Mouse (Mus musculus) left cerebral cortex, adult 2 months (tissue): Measurements from ENCODE around the gene Rps23. TPM values are rescaled to one million over a fixed set of nuclear protein-coding genes. Genes with fewer than 3 reads are reported as not detected.
"Not testable (repeated sequence)": the region's sequence is repeated elsewhere in the genome, so short reads cannot be mapped to it uniquely, and the experiment has no call there.

Experiments
- DNase-seq, 2 experiments: peaks; one replicate each; pipeline ENCODE4 v3.0.0; 2021 to 2022; ENCODE audit warnings: low spot score in 2 of 2, mixed read lengths in 1 of 2; ENCODE audit errors: extremely low spot score in 1 of 2
- H3K27ac ChIP-seq: fragments of 200-600 bp; 2 replicates; pipeline ENCODE4 v1.8.1; 2022
- H3K4me3 ChIP-seq: fragments of 200-600 bp; 2 replicates; pipeline ENCODE4 v1.8.1; 2022
- CTCF ChIP-seq: fragments of 200-600 bp; IDR thresholded peaks from 2 replicates; pipeline ENCODE4 v1.8.1; 2022; ENCODE audit warnings: antibody characterized with exemption, mild to moderate bottlenecking, moderate library complexity
- intact Hi-C: fragments of 180-260 bp; cut with DNase I; formaldehyde crosslinking; loops from one replicate; pipeline ENCODE4 v1.15.1; 2025
- total RNA-seq, 2 experiments: library from RNA; stranded (reverse); gene quantifications; 2 replicates each; pipeline ENCODE4 v1.2.3; 2021

Gene Rps23
- total RNA-seq, 2 experiments from 2014 or later = 183 to 195 TPM

- peak in 1 of 2 experiments; percentile 31 for DNase-seq
- intact Hi-C loops = no loop called here
- peak overlapping the region; percentile 62 for H3K27ac ChIP-seq
- TF ChIP-seq CTCF = no peak
- peak overlapping the region; percentile 6; the same call in 1 of the 2 replicates for H3K4me3 ChIP-seq
Measured at GRCm38 (mm10) chr13:90912760-90913674, 9.7 kb upstream of the Rps23 start.

- Histone ChIP-seq H3K4me3 (0 out of 2 replicates have a peak overlapping the region, but pooled peaks have one; percentile 6), H3K27ac (peak overlapping the region; percentile 62)
- intact Hi-C loops = no loop called here
- no peak for TF ChIP-seq CTCF
- DNase-seq = peak in 1 of 2 experiments; percentile 29
Measured at GRCm38 (mm10) chr13:90913675-90914192, 9.0 kb upstream of the Rps23 start.

GRCm38 (mm10) chr13:90914721-90915120 is 8.0 kb upstream of the Rps23 start:
- Histone ChIP-seq H3K27ac (no peak overlapping the region), H3K4me3 (no peak overlapping the region)
- intact Hi-C loops = no loop called here
- DNase-seq = no peak
- TF ChIP-seq CTCF = no peak

GRCm38 (mm10) chr13:90923617-90924016 is 859 bp downstream of the Rps23 start:
- Histone ChIP-seq H3K4me3 (peak overlapping the region; percentile 74), H3K27ac (peak overlapping the region; percentile 99)
- intact Hi-C loops, DNase-seq: not testable (repeated sequence)

GRCm38 (mm10) chr13:90924072-90924471 is 1.3 kb downstream of the Rps23 start:
- Histone ChIP-seq H3K27ac (no peak overlapping the region), H3K4me3 (peak overlapping the region; percentile 74)
- no peak for DNase-seq
- no peak for TF ChIP-seq CTCF
- intact Hi-C loops = no loop called here

DNA sequence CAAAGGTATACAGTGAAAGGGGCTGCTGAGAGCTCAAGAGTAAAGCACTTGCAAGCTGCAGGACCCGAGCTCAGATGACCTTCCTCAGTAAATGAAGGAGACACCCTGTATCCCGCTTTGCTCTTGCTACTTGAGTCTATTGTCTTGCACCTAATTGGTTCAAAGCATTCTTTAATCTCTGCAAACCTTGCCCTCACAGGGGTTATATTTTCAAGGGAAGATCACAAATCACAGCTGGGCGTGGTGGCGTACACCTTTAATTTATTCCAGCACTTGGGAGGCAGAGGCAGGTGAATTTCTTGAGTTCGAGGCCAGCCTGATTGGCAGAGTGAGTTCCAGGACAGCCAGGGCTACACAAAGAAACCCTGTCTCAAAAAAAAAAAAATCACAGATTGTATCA is 2.4 kb downstream of the Rps23 start:
- no peak for DNase-seq
- Histone ChIP-seq H3K4me3 (no peak overlapping the region), H3K27ac (no peak overlapping the region)
- intact Hi-C loops = loop anchor here (5.0 kb wide), 3 partner anchors 537 to 882 kb away; partner anchors contain the start of genes Ssbp2 and Zcchc9
- TF ChIP-seq CTCF = no peak

GRCm38 (mm10) chr13:90926125-90926765 is 3.5 kb downstream of the Rps23 start:
- Histone ChIP-seq H3K27ac (no peak overlapping the region), H3K4me3 (no peak overlapping the region)
- intact Hi-C loops = loop anchor here (5.0 kb wide), 3 partner anchors 536 to 881 kb away; partner anchors contain the start of genes Ssbp2 and Zcchc9
- TF ChIP-seq CTCF = no peak
- no peak for DNase-seq

GRCm38 (mm10) chr13:90926938-90927633 is 4.3 kb downstream of the Rps23 start:
- H3K27ac ChIP-seq = no peak overlapping the region
- no peak for DNase-seq
- H3K4me3 ChIP-seq = no peak overlapping the region
- TF ChIP-seq CTCF = no peak
- intact Hi-C loops = loop anchor here (5.0 kb wide), 3 partner anchors 535 to 880 kb away; partner anchors contain the start of genes Ssbp2 and Zcchc9

- not testable (repeated sequence) for H3K27ac ChIP-seq, DNase-seq, H3K4me3 ChIP-seq
- intact Hi-C loops = loop anchor here (5.0 kb wide), 3 partner anchors 534 to 879 kb away; partner anchors contain the start of genes Ssbp2 and Zcchc9
Measured at GRCm38 (mm10) chr13:90928266-90928665, 5.5 kb downstream of the Rps23 start.

- no peak overlapping the region for H3K27ac ChIP-seq
- peak; percentile 85 for TF ChIP-seq CTCF
- H3K4me3 ChIP-seq = no peak overlapping the region
- intact Hi-C loops = loop anchor here (5.0 kb wide), 4 partner anchors 532 to 877 kb away; partner anchors contain the start of genes Ssbp2 and Zcchc9
- DNase-seq = peak; percentile 74 to 78
Measured at GRCm38 (mm10) chr13:90929847-90930246, 7.1 kb downstream of the Rps23 start.

DNA sequence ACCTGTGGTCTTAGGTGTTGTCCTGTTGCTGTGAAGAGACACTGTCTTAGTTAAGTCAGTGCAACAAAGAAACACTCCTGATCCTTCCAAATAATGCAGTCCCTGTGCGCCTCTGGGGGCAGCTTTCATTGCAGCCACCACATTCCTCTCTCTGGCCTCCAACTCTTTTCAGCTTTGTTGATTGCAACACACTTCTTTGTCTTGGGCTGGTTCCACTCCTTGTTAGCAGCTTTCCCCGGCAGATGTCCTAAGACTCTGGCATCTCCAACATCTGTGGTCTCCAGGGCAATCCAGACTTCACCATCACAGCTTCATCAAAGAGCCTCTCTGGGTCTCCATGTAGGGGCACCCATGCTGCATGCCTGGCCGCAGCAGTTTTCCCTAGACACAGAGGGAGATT is 10.5 kb downstream of the Rps23 start:
- no peak for DNase-seq
- intact Hi-C loops = loop anchor here (5.0 kb wide), 1 partner anchor 764 kb away; no protein-coding TSS in a partner anchor
- TF ChIP-seq CTCF = no peak
- no peak overlapping the region for H3K27ac ChIP-seq
- no peak overlapping the region for H3K4me3 ChIP-seq
